Mouse (Mus musculus) stomach, embryonic 15.5 days (tissue): ENCODE data around the gene Hist1h2ao. TPM values are rescaled to one million over a fixed set of nuclear protein-coding genes. Genes with fewer than 3 reads are reported as not detected.
A peak's percentile ranks its signal among the peaks of the same experiment; 100 is the strongest.
"Not testable (repeated sequence)": the region's sequence is repeated elsewhere in the genome, so short reads cannot be mapped to it uniquely, and the experiment has no call there.

Source experiments
- ATAC-seq: fragments of 200-750 bp; cut with Nextera tagmentation; 2 replicates; pipeline ENCODE4 v1.8.0; 2017; ENCODE audit warnings: low read depth, moderate number of reproducible peaks, moderate TSS enrichment; ENCODE audit not compliant: insufficient read depth, low FRiP score
- H3K27ac ChIP-seq: fragments of 300-500 bp; sonication (generic); 2 replicates; pipeline ENCODE4 v1.5.1; 2015; ENCODE audit warnings: mild to moderate bottlenecking, inconsistent platforms
- H3K27me3 ChIP-seq: fragments of 300-500 bp; sonication (generic); replicated peaks from 2 replicates; pipeline ENCODE4 v1.6.1; 2015; ENCODE audit warnings: inconsistent platforms
- H3K36me3 ChIP-seq: fragments of 300-500 bp; sonication (generic); 2 replicates; pipeline ENCODE4 v1.6.1; 2015; ENCODE audit warnings: inconsistent platforms
- H3K4me1 ChIP-seq: fragments of 300-500 bp; sonication (generic); 2 replicates; pipeline ENCODE4 v1.6.1; 2015; ENCODE audit warnings: inconsistent platforms
- H3K4me2 ChIP-seq: fragments of 300-500 bp; sonication (generic); 2 replicates; pipeline ENCODE4 v1.6.1; 2015; ENCODE audit warnings: mild to moderate bottlenecking, inconsistent platforms
- H3K4me3 ChIP-seq: fragments of 300-500 bp; sonication (generic); replicated peaks from 2 replicates; pipeline ENCODE4 v1.5.1; 2015; ENCODE audit warnings: inconsistent platforms
- H3K9ac ChIP-seq: fragments of 300-500 bp; sonication (generic); 2 replicates; pipeline ENCODE4 v1.6.1; 2015; ENCODE audit warnings: inconsistent platforms
- H3K9me3 ChIP-seq: fragments of 300-500 bp; sonication (generic); 2 replicates; pipeline ENCODE4 v1.6.1; 2016; ENCODE audit warnings: inconsistent platforms
- WGBS: fragments of 180-500 bp; shearing (Covaris S2); methylation state at CpG from one replicate; pipeline ENCODE4 v1.1.7; 2015; 5-methylcytosine and 5-hydroxymethylcytosine counted together
- polyA plus RNA-seq: library from polyadenylated mRNA; unstranded; fragments of >200 nt; fragmentation: Nextera tagmentation; extraction: Ambion mirVana; gene quantifications from 2 replicates; pipeline ENCODE4 v1.2.1, GENCODE M21; 2015

Gene Hist1h2ao
- polyA plus RNA-seq, 1 experiment from 2014 or later: 1.7 TPM

DNA sequence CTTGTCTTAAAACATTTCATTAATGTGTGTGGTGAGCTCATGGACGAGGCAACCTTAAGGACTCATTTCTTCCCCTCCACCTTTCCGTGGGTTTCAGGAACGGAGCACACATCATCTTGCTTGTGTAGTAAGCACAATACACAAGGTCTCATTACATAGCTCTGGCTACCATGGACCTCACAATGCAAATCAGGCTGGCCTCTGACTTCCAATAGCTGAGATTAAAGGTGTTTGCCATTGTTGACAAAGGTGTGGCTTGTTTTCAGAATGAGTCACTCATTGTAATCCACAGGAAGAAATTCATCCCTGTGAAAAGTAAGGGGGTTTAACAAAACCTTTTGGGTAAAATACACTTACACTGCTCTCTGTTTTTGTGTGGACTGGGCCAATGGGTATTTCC, 18.2 kb downstream of the Hist1h2ao start:
- no peaks in the 10 kb centered on the region for H3K4me1 ChIP-seq
- no peaks in the 10 kb centered on the region for H3K27me3 ChIP-seq
- WGBS: 57% methylated on average over 3 of the region's 3 CpGs
- H3K9me3 ChIP-seq: no peaks in the 10 kb centered on the region
- no peak overlapping the region for H3K4me2 ChIP-seq
- H3K27ac ChIP-seq: no peak overlapping the region; the same call in 1 of the 2 replicates
- H3K36me3 ChIP-seq: no peaks in the 10 kb centered on the region
- no peak overlapping the region for H3K9ac ChIP-seq
- no peak overlapping the region for H3K4me3 ChIP-seq
- no peak for ATAC-seq

DNA sequence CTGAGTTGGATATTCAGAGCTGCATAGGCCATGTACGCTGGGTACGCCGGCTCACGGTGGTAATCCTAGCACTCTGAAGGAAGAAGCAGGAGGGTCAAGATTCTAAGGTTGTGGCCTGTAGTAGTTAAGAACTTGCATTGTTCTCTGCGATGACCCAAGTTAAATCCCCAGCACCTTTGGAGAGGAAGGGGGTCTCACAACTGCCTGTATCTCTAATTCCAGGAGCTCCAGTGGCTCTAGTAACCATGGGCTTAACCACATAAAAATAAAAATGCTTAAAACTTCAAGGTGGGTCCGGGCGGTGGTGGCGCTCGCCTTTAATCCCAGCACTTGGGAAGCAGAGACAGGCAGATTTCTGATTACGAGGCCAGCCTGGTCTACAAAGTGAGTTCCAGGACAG, 20.1 kb downstream of the Hist1h2ao start:
- H3K27ac ChIP-seq: no peak overlapping the region
- no peak overlapping the region for H3K9ac ChIP-seq
- no peaks in the 10 kb centered on the region for H3K36me3 ChIP-seq
- H3K27me3 ChIP-seq: no peaks in the 10 kb centered on the region
- H3K4me1 ChIP-seq: no peaks in the 10 kb centered on the region
- H3K4me3 ChIP-seq: no peak overlapping the region
- H3K9me3 ChIP-seq: no peaks in the 10 kb centered on the region
- no peak for ATAC-seq
- 90% methylated on average over 10 of the region's 10 CpGs for WGBS
- H3K4me2 ChIP-seq: no peak overlapping the region

DNA sequence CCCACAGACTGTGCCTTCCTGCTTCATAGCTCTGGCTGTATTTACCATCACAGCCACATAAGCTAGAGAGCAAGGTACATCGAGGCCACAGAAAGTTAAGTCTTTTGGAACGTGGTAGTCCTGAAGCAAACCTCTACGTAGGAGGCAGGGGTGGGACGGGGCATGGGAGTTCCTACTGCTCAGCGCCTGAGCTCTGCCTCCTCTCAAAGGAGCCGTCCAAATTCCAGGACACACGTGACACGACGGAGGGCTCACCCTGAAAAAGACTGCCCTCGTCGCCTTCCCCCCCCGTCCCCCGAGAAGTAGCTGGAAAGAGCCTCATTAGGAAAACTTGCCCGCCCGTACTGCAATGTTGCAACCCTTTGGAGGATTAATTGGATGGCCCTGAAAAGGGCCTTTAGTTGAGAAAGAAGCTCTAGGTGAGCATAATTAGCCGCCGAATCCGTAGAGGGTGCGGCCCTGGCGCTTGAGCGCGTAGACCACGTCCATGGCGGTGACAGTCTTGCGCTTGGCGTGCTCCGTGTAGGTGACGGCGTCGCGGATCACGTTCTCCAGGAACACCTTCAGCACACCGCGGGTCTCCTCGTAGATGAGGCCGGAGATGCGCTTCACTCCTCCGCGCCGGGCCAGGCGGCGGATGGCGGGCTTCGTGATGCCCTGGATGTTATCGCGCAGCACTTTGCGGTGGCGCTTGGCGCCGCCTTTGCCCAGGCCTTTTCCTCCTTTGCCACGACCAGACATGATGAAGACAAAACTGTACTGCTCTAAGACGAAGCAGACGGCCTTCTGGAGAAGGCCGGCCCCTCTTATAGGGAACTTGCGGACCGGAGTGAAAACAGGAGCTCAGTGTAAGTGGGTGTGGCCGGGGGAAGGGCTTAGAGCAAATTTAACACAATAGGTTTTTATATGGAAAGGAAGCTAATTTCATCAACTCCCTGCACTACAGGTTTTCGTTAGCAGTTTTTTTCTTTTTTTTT, 21.4 kb downstream of the Hist1h2ao start, which contains the start of gene Hist1h4n:
Gene Hist1h4n (minus strand): TSS at position 779 of the 977 bp plus-strand sequence.
- H3K4me1 ChIP-seq, H3K9ac ChIP-seq, H3K27me3 ChIP-seq, H3K9me3 ChIP-seq, H3K36me3 ChIP-seq, H3K27ac ChIP-seq: not testable (repeated sequence)
- Histone ChIP-seq H3K4me3 (peak within 1 kb of the TSS; percentile 18; the same call in 1 of the 2 replicates), H3K4me2 (peak within 1 kb of the TSS; percentile 33; the same call in 1 of the 2 replicates)
- ATAC-seq: peak; percentile 82
- under 1% methylated on average over 27 of the region's 58 CpGs for WGBS

DNA sequence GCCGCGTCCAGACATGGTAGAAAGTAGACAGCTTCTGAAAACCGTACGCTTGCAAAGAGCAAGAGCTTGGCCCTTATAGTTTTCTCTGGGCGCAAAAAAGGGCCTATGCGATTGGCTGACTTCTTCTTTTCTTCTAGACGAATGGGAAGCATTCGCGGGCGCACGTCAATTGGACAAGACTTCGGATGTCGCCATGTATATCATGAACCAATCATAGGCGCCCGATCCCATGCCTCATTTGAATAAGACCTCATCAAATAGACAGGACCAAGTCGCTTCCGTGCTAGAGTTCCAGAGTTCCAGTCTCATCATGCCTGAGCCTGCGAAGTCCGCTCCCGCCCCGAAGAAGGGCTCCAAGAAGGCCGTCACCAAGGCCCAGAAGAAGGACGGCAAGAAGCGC, 23.2 kb downstream of the Hist1h2ao start, which contains the start of the genes Hist1h2ap and Hist1h2br:
Gene Hist1h2ap (minus strand): TSS at position 47 of the 400 bp plus-strand sequence.
Gene Hist1h2br (plus strand): TSS at position 283 of the 400 bp plus-strand sequence.
- not testable (repeated sequence) for H3K4me1 ChIP-seq, H3K27me3 ChIP-seq, H3K9ac ChIP-seq, H3K9me3 ChIP-seq, H3K4me2 ChIP-seq, H3K4me3 ChIP-seq, H3K36me3 ChIP-seq, H3K27ac ChIP-seq
- no CpG with 5 or more reads among the region's 24 CpGs for WGBS
- peak; percentile 93 for ATAC-seq

DNA sequence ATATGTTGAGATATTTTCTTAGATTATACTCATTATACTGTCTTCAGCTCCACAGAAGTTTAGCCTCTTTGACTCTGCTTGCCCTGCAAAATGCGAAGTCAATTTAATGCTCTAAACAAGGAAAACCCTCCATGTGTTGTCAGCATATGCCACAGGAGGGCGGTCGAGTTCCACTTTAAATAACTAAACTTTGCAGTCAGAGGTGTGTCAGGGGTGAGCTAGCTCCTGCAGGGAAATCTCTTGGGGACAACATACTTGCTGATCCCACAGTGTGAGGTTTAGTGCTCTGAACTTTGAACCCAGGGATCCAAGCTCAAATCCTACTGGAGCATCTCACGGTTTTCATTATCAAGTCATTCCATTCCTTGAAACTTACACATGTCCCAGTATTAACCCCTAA, 30.2 kb downstream of the Hist1h2ao start:
- H3K4me1 ChIP-seq, H3K36me3 ChIP-seq, H3K9ac ChIP-seq, H3K27ac ChIP-seq, H3K27me3 ChIP-seq, H3K4me2 ChIP-seq, H3K9me3 ChIP-seq, H3K4me3 ChIP-seq: not testable (repeated sequence)
- no CpG with 5 or more reads among the region's 4 CpGs for WGBS
- ATAC-seq: peak; percentile 58

DNA sequence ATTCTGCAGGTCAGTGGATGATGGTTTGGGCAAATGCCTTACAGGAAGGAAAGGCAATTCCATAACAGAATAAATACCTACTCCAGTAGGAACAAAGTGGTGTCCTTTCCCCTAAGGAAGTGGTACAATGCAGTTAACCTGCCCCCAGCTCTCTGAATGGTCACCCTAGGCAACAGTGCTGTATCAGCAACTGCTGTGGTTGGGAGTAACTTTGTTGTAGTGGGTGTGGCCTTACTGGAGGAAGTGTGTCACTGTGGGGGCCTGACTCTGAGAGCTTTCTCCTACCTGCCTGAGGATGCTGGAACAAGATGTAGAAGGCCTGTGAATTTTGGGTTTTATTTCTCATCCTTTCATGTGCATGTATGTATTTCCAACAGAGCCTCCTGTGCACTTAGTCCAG, 36.1 kb downstream of the Hist1h2ao start:
- not testable (repeated sequence) for H3K36me3 ChIP-seq

DNA sequence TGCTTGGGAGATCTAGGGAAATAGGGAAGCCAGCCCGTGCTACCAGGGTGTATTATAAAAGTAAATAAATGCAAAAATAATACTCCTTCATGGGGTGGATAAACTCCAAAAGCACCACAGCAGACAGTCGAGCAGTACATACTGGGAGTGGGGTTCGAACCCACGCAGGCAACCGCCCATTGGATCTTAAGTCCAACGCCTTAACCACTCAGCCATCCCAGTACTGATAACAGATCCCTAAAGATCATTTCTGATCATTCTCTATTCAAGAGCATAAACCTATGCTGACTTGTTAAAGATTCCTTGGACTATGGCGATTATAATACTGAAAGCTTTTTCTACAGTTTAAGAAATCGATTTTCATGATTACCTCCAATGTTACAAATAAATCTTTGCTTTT, 37.6 kb downstream of the Hist1h2ao start:
- WGBS: 26% methylated on average over 8 of the region's 8 CpGs
- ATAC-seq: no peak
- Histone ChIP-seq H3K36me3 (no peaks in the 10 kb centered on the region), H3K4me1 (no peaks in the 10 kb centered on the region), H3K4me2 (no peak overlapping the region), H3K9me3 (no peaks in the 10 kb centered on the region), H3K9ac (no peak overlapping the region), H3K27ac (no peak overlapping the region), H3K4me3 (no peak overlapping the region), H3K27me3 (no peaks in the 10 kb centered on the region)

More for the DNA sequence above, 36.1 kb downstream of the Hist1h2ao start:
- not testable (repeated sequence) for ATAC-seq, H3K9me3 ChIP-seq, H3K27ac ChIP-seq, H3K9ac ChIP-seq, H3K4me1 ChIP-seq, H3K27me3 ChIP-seq, H3K4me3 ChIP-seq, H3K4me2 ChIP-seq

DNA sequence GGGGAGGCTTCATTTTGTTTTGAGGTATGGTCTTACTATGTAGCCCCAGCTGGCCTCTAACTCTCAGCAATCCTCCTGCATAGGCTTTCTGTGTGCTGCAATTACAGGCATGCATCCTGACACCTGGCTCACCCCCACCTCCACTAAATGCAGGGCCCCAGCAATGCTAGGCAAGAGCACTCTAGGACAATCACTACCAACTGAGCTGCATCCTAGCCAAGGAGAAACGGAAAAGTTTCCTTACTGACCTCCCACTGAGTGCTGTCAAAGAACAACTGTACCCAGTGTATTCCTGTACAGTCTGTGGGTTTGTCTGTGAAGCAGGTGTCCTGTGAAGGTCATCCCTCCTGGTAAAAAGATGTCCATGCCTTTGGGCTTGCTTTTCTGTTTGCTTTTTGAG, 40.4 kb downstream of the Hist1h2ao start:
- not testable (repeated sequence) for H3K4me3 ChIP-seq, H3K9me3 ChIP-seq, H3K27ac ChIP-seq, ATAC-seq, H3K4me2 ChIP-seq, H3K9ac ChIP-seq, H3K36me3 ChIP-seq, H3K4me1 ChIP-seq, H3K27me3 ChIP-seq
- 52% methylated on average over 1 of the region's 1 CpGs for WGBS

DNA sequence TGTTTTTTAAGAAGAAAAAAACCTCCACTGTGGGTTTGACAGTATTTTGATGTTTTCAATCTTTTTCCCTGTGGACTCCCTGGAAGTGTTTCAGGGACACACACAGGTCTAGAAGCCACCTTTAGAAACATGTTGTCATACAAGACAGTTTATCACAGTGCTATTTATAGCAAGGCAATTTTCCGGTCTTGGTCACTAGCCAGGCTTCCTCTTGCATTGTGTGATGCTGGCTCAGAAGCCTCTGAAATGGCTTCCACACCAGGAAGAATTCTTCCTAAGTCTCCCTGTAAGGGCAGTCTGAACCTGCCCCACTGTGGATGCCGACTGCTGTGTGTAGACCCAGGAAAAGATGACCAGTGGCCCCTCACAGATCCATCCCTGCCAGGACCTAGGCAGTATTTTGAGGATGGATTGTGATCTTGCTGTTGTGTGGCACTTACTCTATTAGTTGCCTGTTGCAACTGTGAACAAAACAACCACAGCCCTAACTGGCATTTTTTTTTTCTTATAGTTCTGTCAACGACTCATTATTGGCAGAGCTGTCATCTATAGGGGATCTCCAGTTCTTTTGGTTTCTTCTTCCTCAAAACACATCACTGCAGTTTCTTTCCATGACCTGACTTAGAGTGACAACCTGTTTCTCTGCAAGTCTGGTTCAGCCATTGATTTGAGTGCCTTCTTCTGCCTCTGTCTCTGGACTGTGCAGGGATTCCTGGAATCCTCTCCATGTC, 42.1 kb downstream of the Hist1h2ao start:
- no peak overlapping the region for H3K9ac ChIP-seq
- no peaks in the 10 kb centered on the region for H3K27me3 ChIP-seq
- 45% methylated on average over 3 of the region's 3 CpGs for WGBS
- H3K9me3 ChIP-seq: no peaks in the 10 kb centered on the region
- no peak overlapping the region for H3K4me2 ChIP-seq
- H3K36me3 ChIP-seq: no peaks in the 10 kb centered on the region
- H3K4me3 ChIP-seq: no peak overlapping the region
- H3K27ac ChIP-seq: no peak overlapping the region
- ATAC-seq: no peak
- no peaks in the 10 kb centered on the region for H3K4me1 ChIP-seq

DNA sequence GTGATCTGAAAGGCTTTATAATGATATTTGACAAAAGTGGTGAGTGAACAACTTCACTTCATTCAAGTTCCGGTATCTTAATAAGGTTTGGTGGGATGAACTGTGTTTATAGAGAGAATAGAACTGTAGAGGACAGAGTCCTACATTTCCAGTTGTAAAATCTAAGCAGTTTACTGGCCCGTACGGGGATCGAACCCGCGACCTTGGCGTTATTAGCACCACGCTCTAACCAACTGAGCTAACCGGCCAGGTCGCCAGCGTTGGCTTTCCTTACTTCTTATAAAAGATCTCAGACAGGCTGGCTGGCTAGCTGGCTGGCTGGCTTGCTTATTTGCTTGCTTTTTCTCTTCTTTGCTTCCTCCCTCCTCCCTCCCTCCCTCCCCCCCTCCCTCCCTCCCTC, 44.9 kb downstream of the Hist1h2ao start:
- ATAC-seq: 0 out of 2 replicates have a peak, but pooled peaks have one; percentile 72
- Histone ChIP-seq H3K4me1 (no peaks in the 10 kb centered on the region), H3K27ac (no peak overlapping the region)

DNA sequence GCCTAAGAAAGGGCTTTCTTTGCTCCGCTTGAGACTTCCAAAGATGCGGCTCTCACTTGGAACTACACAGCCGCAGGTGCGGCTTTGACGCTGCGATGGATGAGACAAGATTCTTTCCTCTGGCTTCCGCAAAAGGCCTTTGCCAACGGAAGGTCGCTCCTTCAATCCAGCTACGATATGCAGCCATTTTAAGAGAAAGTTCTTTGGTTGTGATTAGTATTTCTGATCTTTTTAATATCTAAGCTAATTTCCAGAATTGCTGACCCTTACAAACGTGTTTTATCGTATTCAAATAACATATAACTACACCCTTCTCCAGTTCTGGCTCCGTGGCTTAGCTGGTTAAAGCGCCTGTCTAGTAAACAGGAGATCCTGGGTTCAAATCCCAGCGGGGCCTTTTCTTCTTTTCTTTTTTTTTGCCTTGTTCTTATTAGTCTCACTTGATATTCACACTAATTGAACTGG, 45.5 kb downstream of the Hist1h2ao start:
- WGBS: 2% methylated on average over 15 of the region's 15 CpGs

More for the DNA sequence above, 44.9 kb downstream of the Hist1h2ao start:
- H3K4me2 ChIP-seq: peak overlapping the region; percentile 49
- no peaks in the 10 kb centered on the region for H3K9me3 ChIP-seq
- no peaks in the 10 kb centered on the region for H3K27me3 ChIP-seq
- no peak overlapping the region for H3K9ac ChIP-seq
- 4% methylated on average over 11 of the region's 11 CpGs for WGBS
- H3K36me3 ChIP-seq: no peaks in the 10 kb centered on the region
- H3K4me3 ChIP-seq: peak overlapping the region; percentile 41

More for the DNA sequence above, 45.5 kb downstream of the Hist1h2ao start:
- H3K27me3 ChIP-seq: no peaks in the 10 kb centered on the region
- H3K36me3 ChIP-seq: no peaks in the 10 kb centered on the region
- H3K9ac ChIP-seq: no peak overlapping the region
- no peaks in the 10 kb centered on the region for H3K9me3 ChIP-seq
- no peak overlapping the region for H3K27ac ChIP-seq
- no peaks in the 10 kb centered on the region for H3K4me1 ChIP-seq
- no peak for ATAC-seq
- peak overlapping the region; percentile 41 for H3K4me3 ChIP-seq
- peak overlapping the region; percentile 49 for H3K4me2 ChIP-seq
